Mouse (Mus musculus) macrophage (primary cell): ENCODE results near the gene Ccr7. TPM values are rescaled to one million over a fixed set of nuclear protein-coding genes. Genes with fewer than 3 reads are reported as not detected.

Experiments used
- H3K27ac ChIP-seq: fragments of 350-480 bp; formaldehyde crosslinking; 2 replicates; pipeline ENCODE4 v1.9.0; 2021
- H3K36me3 ChIP-seq: fragments of 350-480 bp; formaldehyde crosslinking; 2 replicates; pipeline ENCODE4 v1.9.0; 2021; ENCODE audit errors: inconsistent target
- H3K4me3 ChIP-seq: fragments of 350-480 bp; formaldehyde crosslinking; 2 replicates; pipeline ENCODE4 v1.9.0; 2021; ENCODE audit errors: inconsistent target
- H3K79me2 ChIP-seq: fragments of 350-480 bp; formaldehyde crosslinking; 2 replicates; pipeline ENCODE4 v1.9.0; 2021; ENCODE audit errors: inconsistent target
- WGBS: methylation state at CpG from one replicate; pipeline ENCODE4 v1.1.7; 2026; ENCODE audit warnings: inconsistent platforms; ENCODE audit not compliant: missing documents; 5-methylcytosine and 5-hydroxymethylcytosine counted together
- polyA plus RNA-seq: library from polyadenylated mRNA; stranded (reverse); fragments of 250-400 nt; gene quantifications from 3 replicates; pipeline ENCODE4 v1.2.4, GENCODE M21; 2018; ENCODE audit warnings: inconsistent platforms

Gene Ccr7
- polyA plus RNA-seq, 1 experiment from 2014 or later = 2.3 TPM

- 85% methylated on average over 4 of the region's 4 CpGs for whole genome bisulfite sequencing
- Histone ChIP-seq H3K36me3 (no peaks in the 10 kb centered on the region), H3K27ac (no peak overlapping the region), H3K4me3 (no peak overlapping the region), H3K79me2 (no peaks in the 10 kb centered on the region)
These were observed 17.9 kb downstream of the Ccr7 start for GRCm38 (mm10) chr11:99136961-99137360.

GRCm38 (mm10) chr11:99136361-99136760 is 18.5 kb downstream of the Ccr7 start:
- Histone ChIP-seq H3K79me2 (no peaks in the 10 kb centered on the region), H3K27ac (no peak overlapping the region), H3K36me3 (no peaks in the 10 kb centered on the region), H3K4me3 (no peak overlapping the region)
- 47% methylated on average over 3 of the region's 3 CpGs for WGBS

GRCm38 (mm10) chr11:99135047-99135440 is 19.8 kb downstream of the Ccr7 start:
- no peak overlapping the region for H3K27ac ChIP-seq
- H3K36me3 ChIP-seq = no peaks in the 10 kb centered on the region
- WGBS = 85% methylated on average over 8 of the region's 8 CpGs
- no peak overlapping the region for H3K4me3 ChIP-seq
- H3K79me2 ChIP-seq = no peaks in the 10 kb centered on the region

GRCm38 (mm10) chr11:99134266-99135046 is 20.4 kb downstream of the Ccr7 start:
- Histone ChIP-seq H3K4me3 (no peak overlapping the region), H3K27ac (no peak overlapping the region), H3K79me2 (no peaks in the 10 kb centered on the region), H3K36me3 (no peaks in the 10 kb centered on the region)
- 84% methylated on average over 15 of the region's 15 CpGs for WGBS

- H3K79me2 ChIP-seq = no peaks in the 10 kb centered on the region
- no peak overlapping the region for H3K27ac ChIP-seq
- H3K4me3 ChIP-seq = no peak overlapping the region
- WGBS = 12% methylated on average over 5 of the region's 5 CpGs
- no peaks in the 10 kb centered on the region for H3K36me3 ChIP-seq
These were observed 21.5 kb downstream of the Ccr7 start for GRCm38 (mm10) chr11:99133285-99133897.

GRCm38 (mm10) chr11:99132091-99132730 is 22.7 kb downstream of the Ccr7 start:
- Histone ChIP-seq H3K27ac (no peak overlapping the region), H3K79me2 (no peaks in the 10 kb centered on the region), H3K4me3 (no peak overlapping the region), H3K36me3 (no peaks in the 10 kb centered on the region)
- WGBS = 45% methylated on average over 11 of the region's 11 CpGs

GRCm38 (mm10) chr11:99131463-99131840 is 23.4 kb downstream of the Ccr7 start:
- Histone ChIP-seq H3K79me2 (no peaks in the 10 kb centered on the region), H3K27ac (no peak overlapping the region), H3K4me3 (no peak overlapping the region), H3K36me3 (no peaks in the 10 kb centered on the region)
- 86% methylated on average over 12 of the region's 12 CpGs for WGBS

- no peak overlapping the region for H3K27ac ChIP-seq
- no peaks in the 10 kb centered on the region for H3K36me3 ChIP-seq
- WGBS = 87% methylated on average over 5 of the region's 5 CpGs
- H3K79me2 ChIP-seq = no peaks in the 10 kb centered on the region
- H3K4me3 ChIP-seq = no peak overlapping the region
These were observed 24.0 kb downstream of the Ccr7 start for GRCm38 (mm10) chr11:99130736-99131462.

GRCm38 (mm10) chr11:99129287-99129686 is 25.6 kb downstream of the Ccr7 start:
- no peaks in the 10 kb centered on the region for H3K79me2 ChIP-seq
- H3K4me3 ChIP-seq = no peak overlapping the region
- H3K36me3 ChIP-seq = no peaks in the 10 kb centered on the region
- 91% methylated on average over 2 of the region's 2 CpGs for WGBS
- no peak overlapping the region for H3K27ac ChIP-seq

- no peak overlapping the region for H3K27ac ChIP-seq
- WGBS = 60% methylated on average over 14 of the region's 18 CpGs
- H3K36me3 ChIP-seq = no peaks in the 10 kb centered on the region
- H3K4me3 ChIP-seq = no peak overlapping the region
- H3K79me2 ChIP-seq = no peaks in the 10 kb centered on the region
These were observed 26.8 kb downstream of the Ccr7 start for GRCm38 (mm10) chr11:99127785-99128682.

- Histone ChIP-seq H3K36me3 (no peaks in the 10 kb centered on the region), H3K4me3 (no peak overlapping the region), H3K79me2 (no peaks in the 10 kb centered on the region), H3K27ac (no peak overlapping the region)
- WGBS = 36% methylated on average over 5 of the region's 5 CpGs
These were observed 28.2 kb downstream of the Ccr7 start for GRCm38 (mm10) chr11:99126482-99127253.

- H3K27ac ChIP-seq = no peak overlapping the region
- 62% methylated on average over 10 of the region's 10 CpGs for WGBS
These were observed 30.2 kb downstream of the Ccr7 start for GRCm38 (mm10) chr11:99124635-99125029.

GRCm38 (mm10) chr11:99123977-99124634 is 30.8 kb downstream of the Ccr7 start:
- WGBS = 55% methylated on average over 8 of the region's 15 CpGs
- H3K36me3 ChIP-seq = no peaks in the 10 kb centered on the region
- no peaks in the 10 kb centered on the region for H3K79me2 ChIP-seq
- no peak overlapping the region for H3K4me3 ChIP-seq
- H3K27ac ChIP-seq = no peak overlapping the region

More at GRCm38 (mm10) chr11:99124635-99125029, 30.2 kb downstream of the Ccr7 start:
- no peaks in the 10 kb centered on the region for H3K36me3 ChIP-seq
- no peak overlapping the region for H3K4me3 ChIP-seq
- H3K79me2 ChIP-seq = no peaks in the 10 kb centered on the region
